Mouse (Mus musculus): ENCODE results near the gene Fam187b. TPM values are rescaled to one million over a fixed set of nuclear protein-coding genes. Genes with fewer than 3 reads are reported as not detected.

Gene Fam187b
- polyA plus RNA-seq, 1 experiment from 2014 or later = 0.78 TPM

- no peak for ATAC-seq (ENCODE audit: low FRiP score, low read depth)
- Histone ChIP-seq H3K9me3 (no peaks in the 10 kb centered on the region), H3K4me1 (peaks cover 2% of the 10 kb centered on the region; the same call in 1 of the 2 replicates), H3K4me3 (no peak overlapping the region), H3K27me3 (no peaks in the 10 kb centered on the region), H3K27ac (no peak overlapping the region), H3K9ac (no peak overlapping the region), H3K4me2 (replicated peaks) (no peak overlapping the region), H3K36me3 (no peaks in the 10 kb centered on the region)
- 74% methylated on average over 2 of the region's 2 CpGs for WGBS
Observed at GRCm38 (mm10) chr7:31030717-31031116, 57.1 kb downstream of the Fam187b start.

- no peaks in the 10 kb centered on the region for H3K27me3 ChIP-seq
- H3K4me2 ChIP-seq (replicated peaks) = no peak overlapping the region
- 79% methylated on average over 7 of the region's 7 CpGs for WGBS
- ATAC-seq (ENCODE audit: low FRiP score, low read depth) = no peak
- H3K4me1 ChIP-seq = no peaks in the 10 kb centered on the region
- no peaks in the 10 kb centered on the region for H3K36me3 ChIP-seq
- H3K9me3 ChIP-seq = no peaks in the 10 kb centered on the region
- no peak overlapping the region for H3K27ac ChIP-seq
- H3K9ac ChIP-seq = no peak overlapping the region
- H3K4me3 ChIP-seq = no peak overlapping the region
Observed at GRCm38 (mm10) chr7:31031731-31032130, 58.1 kb downstream of the Fam187b start.

GRCm38 (mm10) chr7:31033409-31034165 lies 60.0 kb downstream of the Fam187b start:
- WGBS = 72% methylated on average over 9 of the region's 9 CpGs
- Histone ChIP-seq H3K9me3 (no peaks in the 10 kb centered on the region), H3K4me1 (no peaks in the 10 kb centered on the region), H3K27me3 (no peaks in the 10 kb centered on the region), H3K27ac (no peak overlapping the region), H3K9ac (no peak overlapping the region), H3K4me3 (no peak overlapping the region), H3K36me3 (no peaks in the 10 kb centered on the region), H3K4me2 (replicated peaks) (no peak overlapping the region)
- no peak for ATAC-seq (ENCODE audit: low FRiP score, low read depth)

GRCm38 (mm10) chr7:31034789-31035188 lies 61.2 kb downstream of the Fam187b start:
- Histone ChIP-seq H3K4me1 (no peaks in the 10 kb centered on the region), H3K9ac (no peak overlapping the region), H3K4me2 (replicated peaks) (no peak overlapping the region), H3K27me3 (peaks cover 7% of the 10 kb centered on the region; the same call in 1 of the 2 replicates), H3K9me3 (no peaks in the 10 kb centered on the region), H3K4me3 (no peak overlapping the region), H3K27ac (no peak overlapping the region), H3K36me3 (no peaks in the 10 kb centered on the region)
- 68% methylated on average over 11 of the region's 11 CpGs for WGBS
- ATAC-seq (ENCODE audit: low FRiP score, low read depth) = no peak

- H3K4me3 ChIP-seq = no peak overlapping the region
- H3K9ac ChIP-seq = no peak overlapping the region
- no peaks in the 10 kb centered on the region for H3K9me3 ChIP-seq
- WGBS = 83% methylated on average over 11 of the region's 11 CpGs
- H3K4me1 ChIP-seq = no peaks in the 10 kb centered on the region
- H3K36me3 ChIP-seq = no peaks in the 10 kb centered on the region
- ATAC-seq (ENCODE audit: low FRiP score, low read depth) = no peak
- H3K4me2 ChIP-seq (replicated peaks) = no peak overlapping the region
- no peak overlapping the region for H3K27ac ChIP-seq
- peaks cover 12% of the 10 kb centered on the region for H3K27me3 ChIP-seq
Observed at GRCm38 (mm10) chr7:31035291-31035690, 61.7 kb downstream of the Fam187b start.

GRCm38 (mm10) chr7:31036917-31037316 lies 63.3 kb downstream of the Fam187b start:
- H3K4me1 ChIP-seq = peaks cover 6% of the 10 kb centered on the region
- no peak for ATAC-seq (ENCODE audit: low FRiP score, low read depth)
- WGBS = 81% methylated on average over 7 of the region's 7 CpGs
- no peak overlapping the region for H3K9ac ChIP-seq
- no peak overlapping the region for H3K4me3 ChIP-seq
- no peaks in the 10 kb centered on the region for H3K9me3 ChIP-seq
- no peaks in the 10 kb centered on the region for H3K36me3 ChIP-seq
- no peak overlapping the region for H3K4me2 ChIP-seq (replicated peaks)
- peaks cover 28% of the 10 kb centered on the region for H3K27me3 ChIP-seq
- H3K27ac ChIP-seq = no peak overlapping the region

GRCm38 (mm10) chr7:31037675-31038074 lies 64.1 kb downstream of the Fam187b start:
- 72% methylated on average over 2 of the region's 2 CpGs for WGBS
- H3K9ac ChIP-seq = no peak overlapping the region
- H3K27ac ChIP-seq = no peak overlapping the region
- peaks cover 14% of the 10 kb centered on the region for H3K4me1 ChIP-seq
- no peak for ATAC-seq (ENCODE audit: low FRiP score, low read depth)
- no peak overlapping the region for H3K4me2 ChIP-seq (replicated peaks)
- H3K4me3 ChIP-seq = no peak overlapping the region
- H3K36me3 ChIP-seq = no peaks in the 10 kb centered on the region
- peaks cover 35% of the 10 kb centered on the region for H3K27me3 ChIP-seq
- no peaks in the 10 kb centered on the region for H3K9me3 ChIP-seq

- no peak overlapping the region for H3K4me3 ChIP-seq
- ATAC-seq (ENCODE audit: low FRiP score, low read depth) = no peak
- no peaks in the 10 kb centered on the region for H3K36me3 ChIP-seq
- H3K4me2 ChIP-seq (replicated peaks) = no peak overlapping the region
- H3K4me1 ChIP-seq = peaks cover 14% of the 10 kb centered on the region
- no peak overlapping the region for H3K27ac ChIP-seq
- H3K27me3 ChIP-seq = peaks cover 49% of the 10 kb centered on the region
- H3K9me3 ChIP-seq = no peaks in the 10 kb centered on the region
- 83% methylated on average over 4 of the region's 4 CpGs for WGBS
- H3K9ac ChIP-seq = no peak overlapping the region
Observed at GRCm38 (mm10) chr7:31039011-31039410, 65.4 kb downstream of the Fam187b start.

Other genes starting within 250 kb of the Fam187b start
- gene Tmem147, start 244.2 kb upstream of the Fam187b start, polyA plus RNA-seq (2015; fragmentation: Nextera tagmentation; extraction: Ambion mirVana) = 187 and 189 TPM in 2 replicates
- gene Gapdhs, start 230.1 kb upstream of the Fam187b start, polyA plus RNA-seq (2015; fragmentation: Nextera tagmentation; extraction: Ambion mirVana) = 0.51 and 0.71 TPM in 2 replicates
- gene Sbsn, start 222.3 kb upstream of the Fam187b start, polyA plus RNA-seq (2015; fragmentation: Nextera tagmentation; extraction: Ambion mirVana) = 1.6 and 2.2 TPM in 2 replicates
- gene Dmkn, start 210.0 kb upstream of the Fam187b start, polyA plus RNA-seq (2015; fragmentation: Nextera tagmentation; extraction: Ambion mirVana) = 7.3 and 11.9 TPM in 2 replicates
- 51.5 and 65.4 TPM in 2 replicates for gene Krtdap, start 185.9 kb upstream of the Fam187b start, polyA plus RNA-seq (2015; fragmentation: Nextera tagmentation; extraction: Ambion mirVana)
- gene Ffar2, start 150.0 kb upstream of the Fam187b start, polyA plus RNA-seq (2015; fragmentation: Nextera tagmentation; extraction: Ambion mirVana) = not detected in 2 replicates
- not detected in 2 replicates for gene Ffar3, start 117.6 kb upstream of the Fam187b start, polyA plus RNA-seq (2015; fragmentation: Nextera tagmentation; extraction: Ambion mirVana)
- gene Ffar1, start 112.2 kb upstream of the Fam187b start, polyA plus RNA-seq (2015; fragmentation: Nextera tagmentation; extraction: Ambion mirVana) = not detected in 2 replicates
- 0.09 and 0.32 TPM in 2 replicates for gene Cd22, start 93.4 kb upstream of the Fam187b start, polyA plus RNA-seq (2015; fragmentation: Nextera tagmentation; extraction: Ambion mirVana)
- 0.38 and 0.42 TPM in 2 replicates for gene Mag, start 58.9 kb upstream of the Fam187b start, polyA plus RNA-seq (2015; fragmentation: Nextera tagmentation; extraction: Ambion mirVana)
- not detected in 2 replicates for gene Hamp2, start 49.1 kb upstream of the Fam187b start, polyA plus RNA-seq (2015; fragmentation: Nextera tagmentation; extraction: Ambion mirVana)
- not detected in 2 replicates for gene Hamp, start 29.8 kb upstream of the Fam187b start, polyA plus RNA-seq (2015; fragmentation: Nextera tagmentation; extraction: Ambion mirVana)
- 27.9 and 28.7 TPM in 2 replicates for gene Usf2, start 17.0 kb upstream of the Fam187b start, polyA plus RNA-seq (2015; fragmentation: Nextera tagmentation; extraction: Ambion mirVana)
- gene Lsr, start 326 bp upstream of the Fam187b start, polyA plus RNA-seq (2015; fragmentation: Nextera tagmentation; extraction: Ambion mirVana) = 25.4 and 25.9 TPM in 2 replicates
- gene Fxyd5, start 68.7 kb downstream of the Fam187b start, polyA plus RNA-seq (2015; fragmentation: Nextera tagmentation; extraction: Ambion mirVana) = 17.1 and 18.3 TPM in 2 replicates
- gene Fxyd7, start 77.7 kb downstream of the Fam187b start, polyA plus RNA-seq (2015; fragmentation: Nextera tagmentation; extraction: Ambion mirVana) = 20.0 and 21.3 TPM in 2 replicates
- 61.7 and 71.2 TPM in 2 replicates for gene Fxyd1, start 83.4 kb downstream of the Fam187b start, polyA plus RNA-seq (2015; fragmentation: Nextera tagmentation; extraction: Ambion mirVana)
- gene Lgi4, start 85.6 kb downstream of the Fam187b start, polyA plus RNA-seq (2015; fragmentation: Nextera tagmentation; extraction: Ambion mirVana) = 0.59 and 0.67 TPM in 2 replicates
- 32.9 and 34.8 TPM in 2 replicates for gene Fxyd3, start 102.9 kb downstream of the Fam187b start, polyA plus RNA-seq (2015; fragmentation: Nextera tagmentation; extraction: Ambion mirVana)
- 3.0 and 3.2 TPM in 2 replicates for gene Hpn, start 141.5 kb downstream of the Fam187b start, polyA plus RNA-seq (2015; fragmentation: Nextera tagmentation; extraction: Ambion mirVana)
- gene Scn1b, start 153.2 kb downstream of the Fam187b start, polyA plus RNA-seq (2015; fragmentation: Nextera tagmentation; extraction: Ambion mirVana) = 4.1 and 4.5 TPM in 2 replicates
- gene Gramd1a, start 182.1 kb downstream of the Fam187b start, polyA plus RNA-seq (2015; fragmentation: Nextera tagmentation; extraction: Ambion mirVana) = 79.8 and 83.2 TPM in 2 replicates